Mouse (Mus musculus): ENCODE data around the gene Dgkh. TPM values are rescaled to one million over a fixed set of nuclear protein-coding genes. Genes with fewer than 3 reads are reported as not detected.
A peak's percentile ranks its signal among the peaks of the same experiment; 100 is the strongest.

Dgkh gene
- polyA plus RNA-seq, 1 experiment from 2014 or later, result 2.6 TPM

GRCm38 (mm10) chr14:78703361-78703760 lies 29.2 kb downstream of the Dgkh start:
- 83% methylated on average over 6 of the region's 6 CpGs for WGBS
- Histone ChIP-seq H3K4me3 (ENCODE audit: low read length) (no peak overlapping the region), H3K27me3 (replicated peaks; ENCODE audit: control insufficient read depth, insufficient read depth, low read length) (no peaks in the 10 kb centered on the region), H3K36me3 (ENCODE audit: control insufficient read depth, insufficient read depth, low read length) (no peaks in the 10 kb centered on the region), H3K9ac (ENCODE audit: low read depth, low read length) (no peak overlapping the region), H3K4me1 (ENCODE audit: control insufficient read depth, insufficient read depth, low read depth, low read length) (peaks cover 4% of the 10 kb centered on the region), H3K27ac (ENCODE audit: low read depth, low read length) (no peak overlapping the region), H3K4me2 (ENCODE audit: low read length) (no peak overlapping the region), H3K9me3 (ENCODE audit: control insufficient read depth, low read length) (no peaks in the 10 kb centered on the region)
- no peak for ATAC-seq

GRCm38 (mm10) chr14:78702048-78702447 lies 30.5 kb downstream of the Dgkh start:
- Histone ChIP-seq H3K9ac (ENCODE audit: low read depth, low read length) (no peak overlapping the region), H3K36me3 (ENCODE audit: control insufficient read depth, insufficient read depth, low read length) (no peaks in the 10 kb centered on the region), H3K4me1 (ENCODE audit: control insufficient read depth, insufficient read depth, low read depth, low read length) (peaks cover 4% of the 10 kb centered on the region), H3K4me3 (ENCODE audit: low read length) (no peak overlapping the region), H3K9me3 (ENCODE audit: control insufficient read depth, low read length) (no peaks in the 10 kb centered on the region), H3K27ac (ENCODE audit: low read depth, low read length) (no peak overlapping the region), H3K27me3 (replicated peaks; ENCODE audit: control insufficient read depth, insufficient read depth, low read length) (no peaks in the 10 kb centered on the region), H3K4me2 (ENCODE audit: low read length) (no peak overlapping the region)
- WGBS, result 67% methylated on average over 4 of the region's 4 CpGs
- no peak for ATAC-seq

GRCm38 (mm10) chr14:78701501-78701900 lies 31.1 kb downstream of the Dgkh start:
- Histone ChIP-seq H3K4me1 (ENCODE audit: control insufficient read depth, insufficient read depth, low read depth, low read length) (peaks cover 4% of the 10 kb centered on the region), H3K4me3 (ENCODE audit: low read length) (no peak overlapping the region), H3K36me3 (ENCODE audit: control insufficient read depth, insufficient read depth, low read length) (no peaks in the 10 kb centered on the region), H3K27me3 (replicated peaks; ENCODE audit: control insufficient read depth, insufficient read depth, low read length) (no peaks in the 10 kb centered on the region), H3K27ac (ENCODE audit: low read depth, low read length) (no peak overlapping the region), H3K9ac (ENCODE audit: low read depth, low read length) (no peak overlapping the region), H3K9me3 (ENCODE audit: control insufficient read depth, low read length) (no peaks in the 10 kb centered on the region), H3K4me2 (ENCODE audit: low read length) (no peak overlapping the region)
- WGBS, result 85% methylated on average over 8 of the region's 8 CpGs
- ATAC-seq, result no peak

GRCm38 (mm10) chr14:78701087-78701486 lies 31.5 kb downstream of the Dgkh start:
- WGBS, result 77% methylated on average over 9 of the region's 9 CpGs
- H3K9me3 ChIP-seq (ENCODE audit: control insufficient read depth, low read length), result no peaks in the 10 kb centered on the region
- no peak overlapping the region for H3K9ac ChIP-seq (ENCODE audit: low read depth, low read length)
- no peak overlapping the region for H3K4me3 ChIP-seq (ENCODE audit: low read length)
- H3K4me1 ChIP-seq (ENCODE audit: control insufficient read depth, insufficient read depth, low read depth, low read length), result peaks cover 4% of the 10 kb centered on the region
- H3K27me3 ChIP-seq (replicated peaks; ENCODE audit: control insufficient read depth, insufficient read depth, low read length), result no peaks in the 10 kb centered on the region
- ATAC-seq, result no peak
- H3K27ac ChIP-seq (ENCODE audit: low read depth, low read length), result no peak overlapping the region
- H3K4me2 ChIP-seq (ENCODE audit: low read length), result no peak overlapping the region
- H3K36me3 ChIP-seq (ENCODE audit: control insufficient read depth, insufficient read depth, low read length), result no peaks in the 10 kb centered on the region

GRCm38 (mm10) chr14:78699634-78700033 lies 32.9 kb downstream of the Dgkh start:
- H3K4me2 ChIP-seq (ENCODE audit: low read length), result no peak overlapping the region
- no peak for ATAC-seq
- no peak overlapping the region for H3K9ac ChIP-seq (ENCODE audit: low read depth, low read length)
- no peaks in the 10 kb centered on the region for H3K36me3 ChIP-seq (ENCODE audit: control insufficient read depth, insufficient read depth, low read length)
- H3K4me1 ChIP-seq (ENCODE audit: control insufficient read depth, insufficient read depth, low read depth, low read length), result peaks cover 4% of the 10 kb centered on the region
- no peak overlapping the region for H3K27ac ChIP-seq (ENCODE audit: low read depth, low read length)
- H3K9me3 ChIP-seq (ENCODE audit: control insufficient read depth, low read length), result no peaks in the 10 kb centered on the region
- 73% methylated on average over 3 of the region's 3 CpGs for WGBS
- H3K4me3 ChIP-seq (ENCODE audit: low read length), result no peak overlapping the region
- no peaks in the 10 kb centered on the region for H3K27me3 ChIP-seq (replicated peaks; ENCODE audit: control insufficient read depth, insufficient read depth, low read length)

- no peak overlapping the region for H3K4me3 ChIP-seq (ENCODE audit: low read length)
- ATAC-seq, result 0 out of 2 replicates have a peak, but pooled peaks have one; percentile 60
- no peaks in the 10 kb centered on the region for H3K36me3 ChIP-seq (ENCODE audit: control insufficient read depth, insufficient read depth, low read length)
- H3K9ac ChIP-seq (ENCODE audit: low read depth, low read length), result no peak overlapping the region
- H3K27me3 ChIP-seq (replicated peaks; ENCODE audit: control insufficient read depth, insufficient read depth, low read length), result no peaks in the 10 kb centered on the region
- peaks cover 4% of the 10 kb centered on the region for H3K4me1 ChIP-seq (ENCODE audit: control insufficient read depth, insufficient read depth, low read depth, low read length)
- no peak overlapping the region for H3K27ac ChIP-seq (ENCODE audit: low read depth, low read length)
- 63% methylated on average over 5 of the region's 5 CpGs for WGBS
- no peaks in the 10 kb centered on the region for H3K9me3 ChIP-seq (ENCODE audit: control insufficient read depth, low read length)
- no peak overlapping the region for H3K4me2 ChIP-seq (ENCODE audit: low read length)
These were observed 33.4 kb downstream of the Dgkh start for GRCm38 (mm10) chr14:78699196-78699595.

GRCm38 (mm10) chr14:78694121-78694520 lies 38.5 kb downstream of the Dgkh start:
- Histone ChIP-seq H3K4me2 (ENCODE audit: low read length) (no peak overlapping the region), H3K36me3 (ENCODE audit: control insufficient read depth, insufficient read depth, low read length) (no peaks in the 10 kb centered on the region), H3K27me3 (replicated peaks; ENCODE audit: control insufficient read depth, insufficient read depth, low read length) (no peaks in the 10 kb centered on the region), H3K4me3 (ENCODE audit: low read length) (no peak overlapping the region), H3K4me1 (ENCODE audit: control insufficient read depth, insufficient read depth, low read depth, low read length) (no peaks in the 10 kb centered on the region), H3K27ac (ENCODE audit: low read depth, low read length) (no peak overlapping the region), H3K9ac (ENCODE audit: low read depth, low read length) (no peak overlapping the region), H3K9me3 (ENCODE audit: control insufficient read depth, low read length) (no peaks in the 10 kb centered on the region)
- no peak for ATAC-seq
- 92% methylated on average over 8 of the region's 8 CpGs for WGBS

- WGBS, result 71% methylated on average over 4 of the region's 4 CpGs
- no peaks in the 10 kb centered on the region for H3K9me3 ChIP-seq (ENCODE audit: control insufficient read depth, low read length)
- H3K9ac ChIP-seq (ENCODE audit: low read depth, low read length), result no peak overlapping the region
- no peaks in the 10 kb centered on the region for H3K4me1 ChIP-seq (ENCODE audit: control insufficient read depth, insufficient read depth, low read depth, low read length)
- ATAC-seq, result no peak
- no peak overlapping the region for H3K4me3 ChIP-seq (ENCODE audit: low read length)
- H3K4me2 ChIP-seq (ENCODE audit: low read length), result no peak overlapping the region
- H3K27ac ChIP-seq (ENCODE audit: low read depth, low read length), result no peak overlapping the region
- H3K27me3 ChIP-seq (replicated peaks; ENCODE audit: control insufficient read depth, insufficient read depth, low read length), result no peaks in the 10 kb centered on the region
- H3K36me3 ChIP-seq (ENCODE audit: control insufficient read depth, insufficient read depth, low read length), result no peaks in the 10 kb centered on the region
These were observed 40.0 kb downstream of the Dgkh start for GRCm38 (mm10) chr14:78692602-78693001.

GRCm38 (mm10) chr14:78691926-78692487 lies 40.6 kb downstream of the Dgkh start:
- Histone ChIP-seq H3K9me3 (ENCODE audit: control insufficient read depth, low read length) (no peaks in the 10 kb centered on the region), H3K36me3 (ENCODE audit: control insufficient read depth, insufficient read depth, low read length) (no peaks in the 10 kb centered on the region), H3K4me2 (ENCODE audit: low read length) (no peak overlapping the region), H3K27ac (ENCODE audit: low read depth, low read length) (no peak overlapping the region), H3K4me1 (ENCODE audit: control insufficient read depth, insufficient read depth, low read depth, low read length) (no peaks in the 10 kb centered on the region), H3K27me3 (replicated peaks; ENCODE audit: control insufficient read depth, insufficient read depth, low read length) (no peaks in the 10 kb centered on the region), H3K9ac (ENCODE audit: low read depth, low read length) (no peak overlapping the region), H3K4me3 (ENCODE audit: low read length) (no peak overlapping the region)
- WGBS, result 73% methylated on average over 5 of the region's 5 CpGs
- ATAC-seq, result no peak

- no peaks in the 10 kb centered on the region for H3K4me1 ChIP-seq (ENCODE audit: control insufficient read depth, insufficient read depth, low read depth, low read length)
- no peaks in the 10 kb centered on the region for H3K9me3 ChIP-seq (ENCODE audit: control insufficient read depth, low read length)
- no peaks in the 10 kb centered on the region for H3K27me3 ChIP-seq (replicated peaks; ENCODE audit: control insufficient read depth, insufficient read depth, low read length)
- H3K27ac ChIP-seq (ENCODE audit: low read depth, low read length), result no peak overlapping the region
- H3K4me2 ChIP-seq (ENCODE audit: low read length), result no peak overlapping the region
- H3K9ac ChIP-seq (ENCODE audit: low read depth, low read length), result no peak overlapping the region
- H3K4me3 ChIP-seq (ENCODE audit: low read length), result no peak overlapping the region
- no peak for ATAC-seq
- no peaks in the 10 kb centered on the region for H3K36me3 ChIP-seq (ENCODE audit: control insufficient read depth, insufficient read depth, low read length)
- 73% methylated on average over 1 of the region's 1 CpGs for WGBS
These were observed 41.7 kb downstream of the Dgkh start for GRCm38 (mm10) chr14:78690883-78691282.

Measured in hindbrain, embryonic 16.5 days (tissue).